Mouse (Mus musculus) frontal cortex, adult 2 months (tissue): ENCODE measurements around the gene Prkg1. TPM values are rescaled to one million over a fixed set of nuclear protein-coding genes. Genes with fewer than 3 reads are reported as not detected.

Source experiments
- DNase-seq, 2 experiments: peaks; one replicate each; pipeline ENCODE4 v3.0.0; 2022; ENCODE audit warnings: low spot score in 1 of 2; ENCODE audit errors: extremely low spot score in 1 of 2
- polyA plus RNA-seq: library from polyadenylated mRNA; depleted of rRNA; stranded (reverse); fragments of >200 nt; gene quantifications from 2 replicates; pipeline ENCODE4 v1.2.3, GENCODE M21; 2012

Prkg1 gene
- polyA plus RNA-seq, 1 experiment: 9.3 TPM

DNA sequence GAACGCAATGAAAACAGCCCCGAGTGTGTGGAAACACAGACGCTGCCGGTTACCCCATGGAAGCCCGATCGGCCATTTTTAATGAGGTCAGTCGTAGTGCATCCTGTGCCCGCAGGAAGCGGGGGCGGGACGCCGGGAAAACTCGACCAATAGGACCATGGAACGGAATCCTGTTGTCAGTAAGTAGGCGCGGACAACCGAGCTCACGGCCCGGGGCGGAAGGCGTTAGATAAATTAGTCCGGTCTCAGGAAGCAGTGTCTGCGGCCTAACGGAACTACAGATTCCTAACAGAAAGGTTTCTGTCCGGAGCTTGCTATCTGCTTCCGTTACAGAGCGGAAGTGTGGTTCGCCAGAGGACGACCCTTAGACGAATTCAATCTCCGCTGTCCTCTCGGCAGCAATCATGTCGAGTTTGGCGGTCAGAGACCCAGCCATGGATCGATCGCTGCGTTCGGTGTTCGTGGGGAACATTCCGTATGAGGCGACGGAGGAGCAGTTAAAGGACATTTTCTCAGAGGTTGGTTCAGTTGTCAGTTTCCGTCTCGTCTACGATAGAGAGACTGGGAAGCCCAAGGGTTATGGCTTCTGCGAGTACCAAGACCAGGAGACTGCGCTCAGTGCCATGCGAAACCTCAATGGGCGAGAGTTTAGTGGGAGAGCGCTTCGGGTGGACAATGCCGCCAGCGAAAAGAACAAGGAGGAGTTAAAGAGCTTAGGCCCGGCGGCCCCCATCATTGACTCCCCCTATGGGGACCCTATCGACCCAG lies 682.0 kb downstream of the Prkg1 start, which contains the start of gene Cstf2t:
Gene Cstf2t (plus strand): TSS at position 176 of the 768 bp plus-strand sequence.
- DNase-seq: peak; percentile 99 to 100

DNA sequence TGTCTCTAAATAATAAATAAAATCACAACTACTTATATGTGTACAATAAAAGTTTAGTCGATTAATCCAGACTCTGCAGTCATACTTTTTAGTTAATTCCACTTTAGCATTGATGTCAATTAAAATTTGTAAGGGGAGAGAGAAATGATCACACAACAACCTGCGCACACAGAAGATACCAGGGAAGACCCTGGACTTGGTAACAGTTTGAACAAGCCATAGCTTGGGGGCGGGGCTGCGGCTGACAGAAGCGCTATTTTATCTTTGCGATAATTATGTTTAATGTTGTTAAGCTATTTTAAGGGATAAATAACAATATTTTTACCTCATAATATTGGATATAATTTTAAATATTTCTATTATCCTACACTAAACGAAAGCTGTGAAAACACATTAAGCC lies 682.6 kb downstream of the Prkg1 start:
- DNase-seq: no peak

DNA sequence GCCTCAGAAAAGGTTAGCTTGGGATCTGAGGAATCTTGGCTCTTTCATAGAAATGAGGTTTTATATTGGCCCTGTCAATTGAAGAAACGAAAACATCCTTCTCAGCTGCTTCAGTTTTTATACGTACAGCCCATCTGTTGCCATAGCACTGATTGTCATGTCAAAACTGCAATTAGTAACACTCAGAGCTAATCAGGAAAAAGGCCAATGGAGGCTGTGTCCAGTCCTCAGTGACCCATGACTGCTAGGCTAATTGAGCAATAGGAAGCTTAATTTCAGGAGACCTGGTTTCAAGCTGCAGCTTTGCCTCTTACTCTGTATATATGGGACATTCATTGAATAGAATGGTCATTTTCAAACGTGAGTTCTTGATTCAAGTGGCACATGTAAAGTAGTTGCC lies 686.6 kb downstream of the Prkg1 start:
- no peak for DNase-seq

DNA sequence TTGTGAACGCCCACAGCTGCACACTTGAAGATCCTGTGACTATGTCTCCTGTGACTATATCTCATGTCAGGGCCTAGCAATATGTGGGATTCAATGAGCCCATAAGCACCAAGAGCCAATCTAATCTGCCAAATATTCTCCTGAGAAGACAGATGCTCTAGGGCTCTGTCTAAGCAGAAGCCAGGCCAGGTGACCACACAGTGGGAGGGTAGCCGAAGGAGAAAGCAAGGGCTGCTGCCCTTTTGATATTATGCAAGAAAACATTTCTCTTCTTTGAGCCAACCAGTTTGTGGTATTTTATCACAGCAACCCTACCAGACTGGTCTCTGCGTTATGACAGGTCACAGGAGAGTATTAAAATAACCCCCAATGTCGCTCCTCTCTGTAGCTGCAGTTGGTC lies 688.7 kb downstream of the Prkg1 start:
- DNase-seq: no peak

DNA sequence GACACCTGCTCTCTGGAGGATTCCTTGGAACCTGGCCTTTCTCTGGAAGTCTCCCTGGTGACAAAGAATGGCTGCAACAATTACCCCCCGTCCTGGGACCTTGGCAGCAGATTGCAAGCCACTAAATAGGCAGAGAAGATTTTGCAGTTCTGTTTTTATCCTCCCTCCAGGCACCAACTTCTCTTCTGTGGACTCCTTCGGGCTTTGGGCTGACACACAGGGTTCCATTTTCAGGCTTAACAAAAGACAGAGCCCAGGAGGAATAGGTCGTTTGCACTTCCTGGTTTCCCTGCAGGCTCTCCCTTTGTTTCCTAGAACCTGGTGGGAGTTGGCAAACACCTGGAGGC lies 690.1 kb downstream of the Prkg1 start:
- DNase-seq: no peak

DNA sequence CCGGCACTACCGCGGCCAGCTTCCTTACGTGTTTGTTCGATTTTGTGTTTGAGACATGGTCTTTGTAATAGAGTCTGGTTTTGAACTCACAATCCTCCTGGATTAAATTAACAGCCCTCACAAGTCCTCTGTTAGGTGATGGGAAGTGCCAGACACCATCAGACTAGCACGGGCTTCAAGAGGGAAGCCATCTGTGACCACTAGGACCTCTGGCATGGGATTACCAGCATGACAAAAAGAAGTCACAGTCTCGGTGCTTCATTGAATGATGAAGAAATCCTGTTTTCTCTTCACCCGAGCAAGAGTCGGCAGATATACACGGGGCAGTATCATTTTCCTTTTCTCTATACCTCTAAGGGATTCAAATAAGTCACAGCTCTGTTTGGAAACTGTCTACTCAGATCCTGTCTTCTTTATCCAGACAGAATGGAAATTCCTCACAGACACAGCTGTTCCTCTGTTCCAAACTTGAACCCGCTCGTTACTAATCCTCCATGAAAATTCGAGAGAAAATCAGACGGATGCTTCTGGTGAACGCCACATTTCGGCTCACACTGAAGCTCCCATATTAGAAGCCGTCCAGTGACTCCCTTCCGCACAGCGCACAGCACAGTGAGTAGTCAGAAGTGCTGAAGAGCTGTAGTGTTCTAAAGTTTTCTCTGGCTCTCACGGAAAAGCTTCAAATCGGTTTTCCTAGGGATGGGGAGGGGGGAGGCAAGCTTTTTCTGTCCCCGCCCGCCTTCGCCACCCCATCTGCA lies 690.7 kb downstream of the Prkg1 start:
- peak in 1 of 2 experiments; percentile 8 for DNase-seq

DNA sequence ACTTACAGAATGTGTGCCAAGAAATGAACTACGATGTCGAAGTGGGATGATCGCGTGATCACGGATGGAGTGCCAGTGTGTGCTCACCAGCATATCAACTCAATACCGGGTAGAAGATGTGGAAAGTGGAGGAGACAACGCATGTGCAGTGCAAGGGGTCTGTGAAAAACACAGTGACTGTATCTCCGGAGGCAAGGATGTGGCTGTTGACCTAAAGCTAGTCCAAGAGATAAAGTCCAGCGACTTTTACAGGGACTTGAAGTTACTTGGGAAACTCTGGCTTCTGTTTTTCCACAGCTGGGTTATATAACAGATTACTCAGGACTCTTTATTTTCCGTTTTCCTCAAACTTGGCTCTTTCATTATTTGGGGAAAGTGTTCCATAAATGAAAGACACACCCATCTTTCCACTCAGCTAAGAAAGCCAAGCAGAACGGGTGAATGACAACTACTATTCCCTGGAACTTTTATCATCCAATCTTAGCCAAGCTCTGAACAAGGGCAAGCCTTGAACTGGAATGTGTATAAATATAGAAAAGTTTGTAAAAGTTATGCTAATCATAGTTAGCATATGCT lies 699.5 kb downstream of the Prkg1 start:
- DNase-seq: no peak

DNA sequence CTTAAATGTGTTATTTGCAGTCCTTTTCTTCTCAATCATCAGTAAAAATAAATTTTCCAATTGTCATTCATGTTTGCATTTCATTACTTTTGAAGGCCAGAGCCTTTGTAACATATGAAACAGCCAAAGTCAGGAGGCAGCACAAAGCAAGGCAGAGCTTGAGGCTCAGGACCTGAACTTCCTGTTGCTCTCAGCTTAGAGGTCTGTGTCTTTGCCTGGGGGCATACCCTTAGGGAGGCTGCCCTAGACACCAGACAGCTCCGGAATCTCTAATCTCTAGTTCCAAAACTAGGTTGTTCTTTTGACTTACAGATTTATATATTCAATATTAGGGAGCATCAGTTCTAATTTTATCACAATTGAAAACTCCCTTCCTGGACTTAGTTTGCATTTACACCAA lies 700.1 kb downstream of the Prkg1 start:
- DNase-seq: no peak

DNA sequence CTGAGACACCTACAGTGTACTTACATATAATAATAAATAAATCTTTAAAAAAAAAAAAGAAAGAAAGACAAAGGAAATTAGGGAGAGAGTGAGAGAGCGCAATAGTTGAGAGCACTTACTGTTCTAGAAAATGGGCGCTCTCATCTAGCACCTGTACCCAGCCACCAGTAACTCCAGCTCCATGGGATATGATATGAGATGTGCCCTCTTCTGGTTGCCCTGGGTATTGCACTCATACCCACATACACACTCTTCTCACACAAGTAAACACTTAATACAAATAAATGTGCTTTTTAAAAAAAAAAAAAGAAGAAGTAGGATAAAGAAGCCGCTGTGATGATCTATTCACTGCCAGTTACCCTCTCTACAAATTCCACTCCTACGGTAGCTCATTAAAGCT lies 718.2 kb downstream of the Prkg1 start:
- DNase-seq: no peak

DNA sequence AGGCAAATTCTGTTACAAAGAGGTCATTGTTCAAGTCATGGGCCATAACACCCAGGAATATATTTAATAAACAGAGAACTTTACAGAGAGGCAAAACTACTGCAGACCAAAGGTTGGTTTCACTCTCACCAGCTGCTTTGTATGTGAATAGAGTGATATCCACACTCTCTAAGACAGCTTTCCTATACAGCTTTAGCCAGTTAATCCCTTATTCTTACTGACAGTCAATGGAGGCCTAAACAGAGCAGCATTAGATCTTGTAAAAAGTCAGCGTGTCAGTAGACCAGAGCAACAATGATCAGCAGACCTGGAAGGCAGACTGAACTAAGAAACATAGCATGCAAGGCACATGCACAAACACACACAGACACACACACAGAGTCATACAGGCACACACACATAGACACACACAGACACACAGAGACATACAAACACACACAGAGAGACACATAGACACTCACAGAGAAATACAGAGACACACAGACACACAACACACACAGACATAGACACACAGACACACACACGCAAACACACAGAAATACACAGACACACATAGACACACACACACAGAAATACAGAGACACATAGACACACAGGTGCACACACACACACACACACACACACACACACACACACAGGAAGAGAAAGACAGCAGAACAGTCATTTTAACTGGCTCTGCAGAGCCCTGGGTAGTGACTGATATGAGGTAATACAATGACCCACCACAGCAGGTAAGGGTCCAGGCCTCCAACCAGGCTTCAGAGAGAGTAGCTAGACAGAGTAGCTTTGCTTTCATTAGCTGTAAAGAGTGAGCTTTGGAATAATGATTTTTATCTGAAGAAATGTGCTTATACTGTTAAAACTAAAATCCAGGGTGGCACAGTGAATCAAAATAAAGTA lies 723.6 kb downstream of the Prkg1 start:
- no peak for DNase-seq

DNA sequence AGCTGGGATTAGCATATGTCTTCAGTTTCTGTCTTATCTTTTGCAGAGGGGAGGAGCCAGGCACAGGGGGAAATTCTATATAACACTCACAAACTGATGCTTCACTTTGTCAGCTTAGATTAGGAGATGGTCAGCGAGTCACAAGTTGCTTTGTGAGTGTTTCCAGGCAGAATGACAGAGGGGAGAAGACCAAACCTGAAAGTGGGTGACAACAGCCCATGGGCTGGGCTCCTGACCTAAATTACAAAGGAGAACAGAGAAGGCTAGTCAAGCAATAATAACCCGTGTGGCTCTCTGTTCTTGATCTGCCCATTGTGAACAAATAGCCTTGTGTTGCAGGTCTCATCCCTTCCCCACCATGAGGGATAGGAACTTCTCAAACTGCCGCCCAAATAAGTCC lies 725.9 kb downstream of the Prkg1 start:
- DNase-seq: no peak

DNA sequence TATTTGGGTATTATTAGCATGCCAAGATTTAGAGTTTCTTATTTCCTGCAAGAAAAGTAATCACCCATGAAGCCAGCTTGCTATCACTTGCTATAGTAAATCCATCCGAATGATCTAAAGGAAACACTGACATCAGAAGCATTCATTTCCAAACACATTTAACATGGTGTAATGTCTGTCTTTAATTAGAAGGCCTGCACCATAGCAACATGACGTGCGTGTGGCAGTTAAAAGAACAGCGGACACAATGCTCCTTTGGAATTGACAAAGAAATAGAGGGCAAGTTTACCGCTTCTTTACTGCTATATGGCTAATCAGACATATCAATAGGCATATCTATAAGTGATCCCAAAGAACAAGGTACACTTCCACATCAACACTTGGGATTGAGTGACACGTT lies 733.2 kb downstream of the Prkg1 start:
- peak in 1 of 2 experiments; percentile 12 for DNase-seq

DNA sequence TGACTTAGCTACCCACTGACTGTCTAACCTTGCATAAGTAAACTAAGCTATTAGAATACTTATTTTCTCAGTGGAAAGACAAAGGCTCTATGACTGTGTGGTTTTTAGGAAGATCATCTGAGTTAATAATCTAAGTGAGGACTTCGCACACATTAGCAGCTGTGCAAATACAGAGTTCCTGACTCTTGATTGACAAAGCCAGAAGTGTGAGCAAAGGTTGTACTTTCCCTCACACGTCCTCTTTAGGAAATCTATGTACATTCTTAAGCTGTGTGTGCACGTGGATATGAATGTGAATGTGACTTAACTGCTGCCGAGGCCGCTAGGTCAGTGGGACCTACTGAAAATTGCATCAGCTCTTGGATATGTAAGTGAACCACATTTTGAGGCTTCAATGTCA lies 738.0 kb downstream of the Prkg1 start:
- DNase-seq: no peak

DNA sequence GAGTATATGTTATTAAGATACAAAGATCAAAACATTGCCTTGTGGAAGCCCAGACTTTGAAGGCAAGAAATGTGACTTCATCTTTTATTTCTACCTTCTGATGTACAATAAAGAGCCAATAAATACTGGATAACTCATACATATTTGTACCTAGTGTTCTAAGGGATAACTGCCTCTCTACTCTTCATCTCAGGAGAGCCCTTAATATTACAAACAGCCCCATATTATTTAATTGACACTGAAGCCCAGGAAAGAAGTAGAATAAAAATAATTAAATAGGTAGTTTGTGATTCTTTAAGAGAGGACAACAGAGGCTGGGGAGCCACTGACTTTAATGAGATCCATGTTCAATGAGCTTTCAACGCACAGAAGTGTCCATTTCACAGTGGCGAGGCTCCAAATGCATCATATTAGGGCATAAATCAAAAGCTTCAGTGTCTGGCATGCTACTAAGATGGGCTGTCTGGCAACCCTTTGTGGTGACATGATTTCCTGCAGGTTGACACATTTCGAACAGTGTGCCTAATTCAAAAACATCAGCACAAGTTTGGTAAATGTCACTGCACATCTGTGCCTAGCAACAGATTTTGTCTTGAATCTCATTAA lies 753.2 kb downstream of the Prkg1 start:
- DNase-seq: no peak

DNA sequence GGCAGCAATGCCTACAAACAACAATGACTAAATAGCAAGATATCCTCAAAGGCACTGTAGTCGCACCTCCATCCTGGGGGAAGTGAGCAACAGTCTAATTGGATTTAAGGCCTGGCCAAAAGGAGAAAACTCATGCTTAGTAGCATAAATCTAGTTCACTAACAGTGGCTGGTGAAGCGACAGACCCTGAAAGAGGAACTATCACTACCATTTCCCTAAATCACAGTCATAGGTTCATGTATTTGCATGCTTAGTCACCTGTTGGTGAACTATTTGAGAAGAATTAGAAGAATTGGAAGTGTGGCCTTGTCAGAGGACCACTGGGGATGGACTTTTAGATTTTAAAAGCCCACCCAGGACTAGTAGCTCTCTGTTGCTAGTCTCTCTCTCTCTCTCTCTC lies 766.3 kb downstream of the Prkg1 start:
- DNase-seq: no peak

DNA sequence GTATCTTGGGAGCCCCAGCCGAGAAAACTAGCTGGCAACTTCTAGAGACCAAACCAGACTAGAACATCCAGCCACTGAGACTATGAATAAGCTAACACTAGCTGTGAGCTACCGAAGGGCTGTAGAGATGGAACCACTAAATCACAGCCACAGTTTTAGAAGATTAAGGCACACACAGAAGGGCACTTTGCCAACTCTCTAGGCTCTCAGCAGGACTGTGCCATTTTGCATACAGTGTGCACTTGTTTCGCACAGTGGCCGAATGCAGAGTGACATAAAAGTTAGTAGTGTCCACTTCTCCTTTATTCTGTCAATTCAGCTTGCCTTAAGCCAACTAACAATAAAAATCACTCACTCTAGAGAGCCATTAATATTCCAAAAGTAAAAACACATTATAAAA lies 774.4 kb downstream of the Prkg1 start:
- no peak for DNase-seq

DNA sequence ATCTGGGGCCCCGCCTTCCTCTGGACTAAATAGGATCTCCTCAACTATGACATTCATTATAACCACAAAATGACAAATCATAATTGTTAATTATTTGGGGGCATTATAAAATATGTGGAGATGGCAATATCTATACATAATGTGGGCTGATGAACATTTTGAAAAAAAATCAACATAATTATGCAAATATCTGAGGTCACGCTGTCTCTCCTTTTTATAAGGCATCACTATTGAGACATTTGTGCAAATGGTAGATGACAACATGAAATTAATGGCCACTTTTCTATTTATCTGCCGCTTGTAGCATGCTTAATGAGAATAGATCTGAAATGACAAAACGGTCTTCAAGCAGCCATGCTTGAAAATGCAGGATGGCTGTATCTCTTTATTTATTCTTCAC lies 782.4 kb downstream of the Prkg1 start:
- DNase-seq: no peak

DNA sequence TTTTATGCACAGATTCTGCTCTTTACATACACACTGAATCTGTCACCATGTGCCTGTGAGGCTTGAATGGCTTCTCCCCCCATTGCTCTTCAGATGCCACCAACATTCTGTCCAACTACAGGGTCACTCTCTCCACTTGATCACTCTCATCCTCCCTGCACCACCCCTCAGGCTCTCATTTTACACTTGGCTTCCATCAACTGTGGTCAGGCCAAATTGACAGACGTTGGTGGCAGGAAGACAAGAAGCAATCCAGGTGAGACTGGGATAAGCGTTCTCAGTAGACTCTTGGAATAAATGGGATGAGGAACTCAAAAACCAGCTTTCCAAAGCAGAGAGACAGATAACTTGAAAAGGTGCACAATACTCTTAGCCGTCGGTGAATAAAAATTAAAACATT lies 786.7 kb downstream of the Prkg1 start:
- no peak for DNase-seq

DNA sequence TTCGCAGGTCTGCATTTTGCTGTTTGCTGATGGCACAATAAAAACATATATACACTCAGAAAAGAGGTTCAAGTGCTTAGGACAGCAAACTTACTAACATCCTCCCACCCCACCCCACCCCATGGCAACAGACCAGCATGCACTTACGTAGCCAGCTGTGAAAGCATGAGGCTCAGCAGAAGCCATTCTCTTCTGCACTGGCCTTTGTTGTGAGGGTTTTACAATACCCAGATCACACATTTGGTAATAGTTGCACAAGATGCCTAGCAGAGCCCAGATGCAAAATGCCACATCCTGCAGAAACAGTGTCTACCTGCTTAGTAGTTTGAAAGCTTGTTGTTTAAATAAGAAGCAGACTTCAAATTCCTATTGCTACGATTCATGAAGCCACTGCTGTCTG lies 814.2 kb downstream of the Prkg1 start:
- no peak for DNase-seq

DNA sequence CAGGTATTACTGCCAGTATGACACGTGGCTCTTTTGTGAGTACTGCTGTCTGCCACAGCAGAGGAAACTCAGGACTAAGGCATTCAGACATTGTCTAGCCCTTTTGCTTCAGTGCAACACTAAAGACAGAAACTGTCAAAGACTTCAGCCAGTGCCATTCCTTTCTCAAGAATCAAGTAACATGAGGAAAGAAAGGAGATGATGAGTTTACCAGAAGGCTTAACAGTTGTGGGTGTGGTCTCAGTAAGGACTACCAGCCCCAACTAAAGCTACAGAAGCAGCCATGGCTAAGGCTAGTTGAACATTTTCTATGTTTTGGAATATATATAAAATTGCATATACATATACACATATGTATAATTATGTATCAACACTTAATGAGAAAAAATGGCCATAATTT lies 816.6 kb downstream of the Prkg1 start:
- no peak for DNase-seq
